Mouse (Mus musculus): ENCODE measurements at regions not wholly inside any gene's neighbourhood (a gene's known extent, or its start where the extent isn't known, plus 50 kb on each side); places are given as distances from the start of the nearest gene placed in this dataset.

DNA sequence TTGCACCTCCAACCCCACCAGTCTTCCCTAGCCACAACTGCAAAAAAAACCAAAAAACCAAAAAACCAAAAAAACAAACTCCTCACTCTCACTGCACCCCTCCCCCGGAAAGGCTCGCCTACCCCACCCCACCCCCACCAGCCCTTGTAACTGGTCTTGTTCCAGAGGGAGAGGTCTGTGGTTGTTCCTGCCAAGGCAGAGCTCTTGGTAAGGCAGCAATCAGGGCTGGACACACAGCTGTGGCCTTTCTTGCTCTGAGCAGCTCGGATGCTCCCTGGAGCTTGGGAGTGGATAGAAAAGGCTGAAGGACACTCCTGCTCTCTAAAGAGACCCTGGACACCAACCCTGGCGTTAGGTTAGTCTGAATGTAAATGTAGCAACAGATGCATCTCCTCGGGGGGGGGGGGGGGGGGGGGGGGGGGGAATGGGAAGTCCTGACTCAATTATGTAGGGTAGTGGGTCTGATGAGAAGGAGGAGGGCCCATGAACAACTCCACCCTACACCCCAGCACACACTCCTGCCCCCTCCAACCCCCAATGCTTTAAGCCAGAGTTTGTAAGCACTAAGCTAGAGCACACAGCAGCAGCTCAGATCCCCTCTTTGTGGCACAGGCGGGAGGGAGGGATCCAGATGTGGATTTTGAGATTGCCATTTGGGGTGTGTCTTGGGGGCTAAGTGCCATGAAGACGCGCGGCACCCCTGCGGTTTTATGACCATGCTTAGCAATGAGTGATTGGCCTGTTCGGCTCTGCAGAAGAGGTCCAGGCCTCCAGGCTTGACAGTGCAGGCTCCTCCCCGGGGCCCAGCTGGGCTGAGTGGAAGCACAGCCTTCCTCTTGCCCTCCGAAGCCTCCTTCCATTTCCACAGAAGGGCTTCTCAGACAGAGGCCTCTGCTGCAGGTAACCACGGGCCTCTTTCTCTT is 121.0 kb upstream of the Dynlrb2 start:
- H3K27me3 ChIP-seq (ENCODE audit: control insufficient read depth, insufficient read depth, low read depth, low read length): no peaks in the 10 kb centered on the region
- 35% methylated on average over 14 of the region's 14 CpGs for whole genome bisulfite sequencing (ENCODE audit: insufficient replicate concordance)
- H3K27ac ChIP-seq (ENCODE audit: low read length): no peak overlapping the region
- no peaks in the 10 kb centered on the region for H3K9me3 ChIP-seq (replicated peaks; ENCODE audit: control insufficient read depth, low read length)
- H3K36me3 ChIP-seq (ENCODE audit: control insufficient read depth, insufficient read depth): no peaks in the 10 kb centered on the region
- no peak overlapping the region for H3K4me3 ChIP-seq (ENCODE audit: low read depth, low read length)
- H3K4me2 ChIP-seq (ENCODE audit: low read depth, low read length): no peak overlapping the region
- H3K4me1 ChIP-seq (ENCODE audit: control insufficient read depth, low read depth, low read length): no peaks in the 10 kb centered on the region
- H3K9ac ChIP-seq (ENCODE audit: low read depth, low read length): no peak overlapping the region
- ATAC-seq (ENCODE audit: low read depth): no peak

DNA sequence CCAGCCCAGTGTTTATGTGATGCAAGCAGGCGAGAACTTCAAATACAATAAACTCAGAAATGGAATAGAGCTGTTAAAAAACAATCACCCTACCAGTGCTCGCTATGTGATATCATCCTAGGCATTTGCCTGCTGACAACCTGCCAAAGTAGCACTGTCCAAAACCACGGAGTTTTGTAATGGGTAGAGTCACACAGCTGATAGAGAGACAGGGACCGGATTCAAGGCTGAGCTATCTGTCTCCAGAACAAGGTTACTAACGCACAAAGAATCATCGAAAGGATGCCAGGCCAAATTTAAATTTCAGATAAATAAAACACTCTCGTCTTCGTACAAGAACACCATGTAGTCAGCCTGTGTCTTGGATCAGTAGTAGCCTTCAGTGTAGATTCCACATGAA is 121.7 kb upstream of the Dynlrb2 start:
- Histone ChIP-seq H3K36me3 (ENCODE audit: control insufficient read depth, insufficient read depth) (no peaks in the 10 kb centered on the region), H3K4me2 (ENCODE audit: low read depth, low read length) (no peak overlapping the region), H3K4me3 (ENCODE audit: low read depth, low read length) (no peak overlapping the region), H3K4me1 (ENCODE audit: control insufficient read depth, low read depth, low read length) (no peaks in the 10 kb centered on the region), H3K9ac (ENCODE audit: low read depth, low read length) (no peak overlapping the region), H3K9me3 (replicated peaks; ENCODE audit: control insufficient read depth, low read length) (no peaks in the 10 kb centered on the region), H3K27ac (ENCODE audit: low read length) (no peak overlapping the region), H3K27me3 (ENCODE audit: control insufficient read depth, insufficient read depth, low read depth, low read length) (no peaks in the 10 kb centered on the region)
- 58% methylated on average over 8 of the region's 8 CpGs for WGBS (ENCODE audit: insufficient replicate concordance)
- ATAC-seq (ENCODE audit: low read depth): no peak

DNA sequence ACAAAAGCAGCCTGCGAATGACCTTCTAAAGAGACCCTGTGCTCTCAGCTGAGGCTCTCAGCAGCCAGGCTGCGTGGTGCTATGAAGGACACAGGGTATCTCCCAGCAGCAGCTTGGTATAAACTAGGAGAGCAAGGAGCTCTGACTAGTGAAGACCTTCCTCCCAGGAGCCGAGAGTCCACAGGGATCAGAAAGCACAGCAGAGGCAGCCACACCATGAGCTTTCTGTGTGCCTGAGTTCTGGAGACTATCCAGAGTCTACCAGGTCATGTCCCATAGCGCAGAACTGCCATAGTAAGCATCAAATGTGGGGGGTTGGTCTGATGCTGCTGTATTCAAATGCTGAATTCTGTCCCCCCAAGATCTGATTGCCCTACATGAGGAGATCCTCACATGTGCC is 124.2 kb upstream of the Dynlrb2 start:
- ATAC-seq (ENCODE audit: low read depth): no peak
- Histone ChIP-seq H3K27ac (ENCODE audit: low read length) (no peak overlapping the region), H3K4me3 (ENCODE audit: low read depth, low read length) (no peak overlapping the region), H3K9ac (ENCODE audit: low read depth, low read length) (no peak overlapping the region), H3K4me1 (ENCODE audit: control insufficient read depth, low read depth, low read length) (no peaks in the 10 kb centered on the region), H3K4me2 (ENCODE audit: low read depth, low read length) (no peak overlapping the region), H3K27me3 (ENCODE audit: control insufficient read depth, insufficient read depth, low read depth, low read length) (no peaks in the 10 kb centered on the region), H3K9me3 (replicated peaks; ENCODE audit: control insufficient read depth, low read length) (no peaks in the 10 kb centered on the region), H3K36me3 (ENCODE audit: control insufficient read depth, insufficient read depth) (no peaks in the 10 kb centered on the region)
- WGBS (ENCODE audit: insufficient replicate concordance): 61% methylated on average over 4 of the region's 4 CpGs

DNA sequence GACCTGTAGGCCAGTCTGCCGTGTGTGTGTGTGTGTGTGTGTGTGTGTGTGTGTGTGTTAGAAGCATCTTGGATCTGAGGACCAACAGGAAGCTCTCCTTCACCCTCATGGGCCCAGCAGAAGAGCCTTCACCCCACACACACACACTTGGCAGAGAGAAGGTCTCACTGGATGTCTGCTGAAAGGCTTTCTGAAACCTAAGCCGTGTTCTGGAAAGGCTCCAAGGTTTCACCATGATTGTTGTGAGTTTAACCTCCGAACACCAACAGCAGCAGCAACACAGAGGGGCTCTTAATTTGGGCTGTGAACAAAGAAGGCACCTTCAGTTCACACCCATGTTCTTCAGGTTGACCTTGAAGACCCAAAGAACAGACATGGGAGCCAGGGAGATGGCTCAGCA is 124.9 kb upstream of the Dynlrb2 start:
- Histone ChIP-seq H3K9ac (ENCODE audit: low read depth, low read length) (no peak overlapping the region), H3K4me3 (ENCODE audit: low read depth, low read length) (no peak overlapping the region), H3K27me3 (ENCODE audit: control insufficient read depth, insufficient read depth, low read depth, low read length) (no peaks in the 10 kb centered on the region), H3K27ac (ENCODE audit: low read length) (no peak overlapping the region), H3K9me3 (replicated peaks; ENCODE audit: control insufficient read depth, low read length) (no peaks in the 10 kb centered on the region), H3K4me1 (ENCODE audit: control insufficient read depth, low read depth, low read length) (no peaks in the 10 kb centered on the region), H3K4me2 (ENCODE audit: low read depth, low read length) (no peak overlapping the region), H3K36me3 (ENCODE audit: control insufficient read depth, insufficient read depth) (no peaks in the 10 kb centered on the region)
- ATAC-seq (ENCODE audit: low read depth): no peak
- 49% methylated on average over 3 of the region's 3 CpGs for WGBS (ENCODE audit: insufficient replicate concordance)

DNA sequence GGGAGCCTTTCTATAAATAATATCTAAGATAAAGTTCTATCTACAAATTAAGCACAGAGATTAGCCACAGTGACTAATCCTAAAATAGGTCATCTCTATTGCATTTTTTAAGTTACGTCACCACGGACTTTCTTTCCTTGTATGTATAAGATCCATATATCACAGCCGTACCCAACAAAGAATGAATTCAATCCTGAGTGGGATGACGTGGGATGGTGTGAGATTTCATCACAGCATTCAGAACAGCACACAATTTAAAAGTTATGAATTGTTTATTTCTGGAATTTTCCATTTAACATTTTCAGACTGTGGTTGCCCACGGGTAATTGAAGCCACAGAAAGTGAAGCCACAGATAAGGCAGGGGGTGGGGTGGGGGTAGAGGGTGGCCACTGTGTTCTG is 129.0 kb upstream of the Dynlrb2 start:
- 60% methylated on average over 5 of the region's 5 CpGs for WGBS (ENCODE audit: insufficient replicate concordance)
- Histone ChIP-seq H3K27me3 (ENCODE audit: control insufficient read depth, insufficient read depth, low read depth, low read length) (no peaks in the 10 kb centered on the region), H3K27ac (ENCODE audit: low read length) (no peak overlapping the region), H3K9ac (ENCODE audit: low read depth, low read length) (no peak overlapping the region), H3K4me2 (ENCODE audit: low read depth, low read length) (no peak overlapping the region), H3K4me1 (ENCODE audit: control insufficient read depth, low read depth, low read length) (no peaks in the 10 kb centered on the region), H3K9me3 (replicated peaks; ENCODE audit: control insufficient read depth, low read length) (no peaks in the 10 kb centered on the region), H3K36me3 (ENCODE audit: control insufficient read depth, insufficient read depth) (no peaks in the 10 kb centered on the region), H3K4me3 (ENCODE audit: low read depth, low read length) (no peak overlapping the region)
- ATAC-seq (ENCODE audit: low read depth): no peak

DNA sequence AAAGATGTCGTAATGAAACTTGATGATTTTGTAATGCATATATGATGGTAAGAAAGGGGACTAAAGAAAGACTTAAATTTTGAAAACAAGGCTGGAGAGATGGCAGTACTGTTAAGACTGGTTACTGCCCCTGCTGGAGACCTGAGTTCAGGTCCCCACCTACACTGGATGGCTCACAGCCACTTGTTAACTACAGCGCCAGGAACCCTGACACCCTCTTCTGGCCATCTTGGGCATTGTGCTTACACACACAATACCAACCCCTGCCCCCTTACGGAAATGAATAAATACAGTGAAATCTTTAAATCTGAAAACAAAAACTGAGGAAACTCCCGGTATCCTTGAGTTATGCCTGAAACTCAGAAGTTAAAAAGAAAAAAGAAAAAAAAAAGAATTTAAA is 131.7 kb upstream of the Dynlrb2 start:
- no peak for ATAC-seq (ENCODE audit: low read depth)
- no peak overlapping the region for H3K27ac ChIP-seq (ENCODE audit: low read length)
- WGBS (ENCODE audit: insufficient replicate concordance): 45% methylated on average over 4 of the region's 4 CpGs

DNA sequence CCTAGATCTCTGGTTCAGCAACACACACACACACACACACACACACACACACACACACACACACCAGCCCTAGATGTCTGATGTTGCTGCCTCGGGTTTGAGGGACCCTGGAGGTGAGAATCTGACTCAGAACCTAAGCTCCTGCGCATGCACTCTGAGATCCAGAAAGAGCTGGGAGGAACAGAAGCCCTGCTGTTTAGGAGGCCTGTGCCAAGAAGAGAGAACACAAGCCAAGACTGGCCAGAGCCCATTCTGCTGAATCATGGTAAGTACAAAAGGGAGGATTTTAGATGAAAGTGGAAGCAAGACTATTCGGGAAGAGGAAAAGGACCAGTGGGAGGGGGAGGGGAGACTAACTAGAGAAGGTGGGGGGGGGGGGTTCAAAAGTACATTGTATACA is 132.2 kb upstream of the Dynlrb2 start:
- no peak overlapping the region for H3K9ac ChIP-seq (ENCODE audit: low read depth, low read length)
- no peak overlapping the region for H3K4me2 ChIP-seq (ENCODE audit: low read depth, low read length)
- WGBS (ENCODE audit: insufficient replicate concordance): 51% methylated on average over 3 of the region's 3 CpGs
- H3K4me1 ChIP-seq (ENCODE audit: control insufficient read depth, low read depth, low read length): no peaks in the 10 kb centered on the region
- H3K36me3 ChIP-seq (ENCODE audit: control insufficient read depth, insufficient read depth): no peaks in the 10 kb centered on the region
- ATAC-seq (ENCODE audit: low read depth): no peak
- no peak overlapping the region for H3K4me3 ChIP-seq (ENCODE audit: low read depth, low read length)
- H3K9me3 ChIP-seq (replicated peaks; ENCODE audit: control insufficient read depth, low read length): no peaks in the 10 kb centered on the region
- no peaks in the 10 kb centered on the region for H3K27me3 ChIP-seq (ENCODE audit: control insufficient read depth, insufficient read depth, low read depth, low read length)
- no peak overlapping the region for H3K27ac ChIP-seq (ENCODE audit: low read length)

More for the DNA sequence above, 131.7 kb upstream of the Dynlrb2 start:
- no peaks in the 10 kb centered on the region for H3K27me3 ChIP-seq (ENCODE audit: control insufficient read depth, insufficient read depth, low read depth, low read length)
- H3K36me3 ChIP-seq (ENCODE audit: control insufficient read depth, insufficient read depth): no peaks in the 10 kb centered on the region
- H3K9ac ChIP-seq (ENCODE audit: low read depth, low read length): no peak overlapping the region
- no peak overlapping the region for H3K4me2 ChIP-seq (ENCODE audit: low read depth, low read length)
- no peaks in the 10 kb centered on the region for H3K9me3 ChIP-seq (replicated peaks; ENCODE audit: control insufficient read depth, low read length)
- H3K4me3 ChIP-seq (ENCODE audit: low read depth, low read length): no peak overlapping the region
- H3K4me1 ChIP-seq (ENCODE audit: control insufficient read depth, low read depth, low read length): no peaks in the 10 kb centered on the region

DNA sequence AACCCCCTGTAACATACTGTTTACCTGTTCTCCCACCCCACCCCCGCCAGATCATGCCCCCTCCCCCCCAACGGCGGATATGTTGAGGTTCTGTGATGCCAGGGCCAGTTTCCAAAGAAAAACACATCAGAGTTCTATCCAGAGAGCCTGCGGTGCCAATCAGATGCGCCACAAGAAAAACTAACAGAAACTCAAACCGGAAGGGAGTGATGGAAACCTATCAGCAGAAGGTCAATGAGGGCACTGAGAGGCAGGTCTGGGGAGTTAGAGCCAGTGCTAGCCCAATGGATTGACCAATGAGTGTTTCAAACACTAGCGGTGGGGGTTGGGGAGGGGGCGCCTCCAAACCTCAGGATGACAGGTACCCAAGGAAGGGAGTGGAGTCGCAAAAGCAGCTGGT is 132.7 kb upstream of the Dynlrb2 start:
- no peaks in the 10 kb centered on the region for H3K9me3 ChIP-seq (replicated peaks; ENCODE audit: control insufficient read depth, low read length)
- H3K27me3 ChIP-seq (ENCODE audit: control insufficient read depth, insufficient read depth, low read depth, low read length): no peaks in the 10 kb centered on the region
- ATAC-seq (ENCODE audit: low read depth): no peak
- no peak overlapping the region for H3K4me3 ChIP-seq (ENCODE audit: low read depth, low read length)
- no peaks in the 10 kb centered on the region for H3K36me3 ChIP-seq (ENCODE audit: control insufficient read depth, insufficient read depth)
- H3K4me2 ChIP-seq (ENCODE audit: low read depth, low read length): no peak overlapping the region
- H3K9ac ChIP-seq (ENCODE audit: low read depth, low read length): no peak overlapping the region
- H3K4me1 ChIP-seq (ENCODE audit: control insufficient read depth, low read depth, low read length): no peaks in the 10 kb centered on the region
- 69% methylated on average over 9 of the region's 9 CpGs for WGBS (ENCODE audit: insufficient replicate concordance)
- H3K27ac ChIP-seq (ENCODE audit: low read length): no peak overlapping the region

DNA sequence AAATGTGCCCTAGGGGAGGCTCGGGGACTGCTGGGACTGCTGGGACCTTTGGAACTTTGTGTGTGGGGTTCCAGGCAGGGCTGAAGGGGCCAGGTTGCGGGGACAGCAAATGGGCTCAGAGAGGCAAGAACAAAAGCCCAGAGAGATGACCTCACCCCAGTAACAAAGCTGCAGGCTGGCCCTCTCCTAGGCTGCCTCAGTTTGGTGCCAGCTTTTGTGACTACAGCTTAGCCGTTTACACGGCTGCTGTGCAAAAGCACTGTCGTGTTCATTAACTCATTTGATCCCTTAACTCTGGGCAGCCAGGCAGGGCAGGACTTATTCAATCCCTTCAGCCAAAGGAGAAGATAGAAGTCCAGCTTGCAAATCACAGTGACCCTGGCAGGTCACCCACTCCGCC is 137.3 kb upstream of the Dynlrb2 start:
- 64% methylated on average over 6 of the region's 6 CpGs for WGBS (ENCODE audit: insufficient replicate concordance)
- Histone ChIP-seq H3K4me1 (ENCODE audit: control insufficient read depth, low read depth, low read length) (no peaks in the 10 kb centered on the region), H3K27ac (ENCODE audit: low read length) (no peak overlapping the region), H3K4me3 (ENCODE audit: low read depth, low read length) (no peak overlapping the region), H3K4me2 (ENCODE audit: low read depth, low read length) (no peak overlapping the region), H3K36me3 (ENCODE audit: control insufficient read depth, insufficient read depth) (no peaks in the 10 kb centered on the region), H3K9ac (ENCODE audit: low read depth, low read length) (no peak overlapping the region), H3K27me3 (ENCODE audit: control insufficient read depth, insufficient read depth, low read depth, low read length) (no peaks in the 10 kb centered on the region), H3K9me3 (replicated peaks; ENCODE audit: control insufficient read depth, low read length) (no peaks in the 10 kb centered on the region)
- ATAC-seq (ENCODE audit: low read depth): no peak

All from liver, embryonic 16.5 days (tissue).